Mouse (Mus musculus) neutrophil, adult 5-6 weeks (primary cell): ENCODE measurements around the gene Ak2. TPM values are rescaled to one million over a fixed set of nuclear protein-coding genes. Genes with fewer than 3 reads are reported as not detected.

ENCODE experiments used
- ATAC-seq: fragments of 151-379, 151-347 bp; 2 replicates; pipeline ENCODE4 v1.8.0; 2017; ENCODE audit warnings: mild to moderate bottlenecking, moderate TSS enrichment; ENCODE audit not compliant: insufficient number of reproducible peaks, poor library complexity, low FRiP score, severe bottlenecking; ENCODE audit errors: extremely low read depth
- total RNA-seq: library from RNA; stranded (forward); fragments of 200-1000 nt; gene quantifications from 2 replicates; pipeline ENCODE4 v1.2.3, GENCODE M21; 2017

Ak2 gene
- total RNA-seq, 1 experiment from 2014 or later, result 40.5 TPM

GRCm38 (mm10) chr4:128998401-128998800, 6.6 kb downstream of the Ak2 start:
- ATAC-seq, result no peak

GRCm38 (mm10) chr4:129000786-129001185, 9.0 kb downstream of the Ak2 start:
- no peak for ATAC-seq

GRCm38 (mm10) chr4:129003720-129004119, 12.0 kb downstream of the Ak2 start:
- 0 out of 2 replicates have a peak, but pooled peaks have one; percentile 31 for ATAC-seq

- no peak for ATAC-seq
Observed at GRCm38 (mm10) chr4:129008006-129008519, 16.3 kb downstream of the Ak2 start.

- no peak for ATAC-seq
Observed at GRCm38 (mm10) chr4:129008672-129009071, 16.9 kb downstream of the Ak2 start.

GRCm38 (mm10) chr4:129009521-129009920, 17.8 kb downstream of the Ak2 start:
- ATAC-seq, result no peak

- no peak for ATAC-seq
Observed at GRCm38 (mm10) chr4:129011604-129012121, 19.9 kb downstream of the Ak2 start.

- no peak for ATAC-seq
Observed at GRCm38 (mm10) chr4:129013151-129013864, 21.6 kb downstream of the Ak2 start.

- no peak for ATAC-seq
Observed at GRCm38 (mm10) chr4:129016329-129016728, 24.6 kb downstream of the Ak2 start.

GRCm38 (mm10) chr4:129017150-129017549, 25.4 kb downstream of the Ak2 start:
- no peak for ATAC-seq

GRCm38 (mm10) chr4:129018788-129019435, 27.2 kb downstream of the Ak2 start:
- no peak for ATAC-seq

- ATAC-seq, result peak; percentile 37; the same call in 1 of the 2 replicates
Observed at GRCm38 (mm10) chr4:129019788-129020187, 28.0 kb downstream of the Ak2 start.

- no peak for ATAC-seq
Observed at GRCm38 (mm10) chr4:129020454-129020853, 28.7 kb downstream of the Ak2 start.

GRCm38 (mm10) chr4:129021426-129021825, 29.7 kb downstream of the Ak2 start:
- no peak for ATAC-seq

GRCm38 (mm10) chr4:129021886-129022285, 30.1 kb downstream of the Ak2 start:
- ATAC-seq, result no peak

- no peak for ATAC-seq
Observed at GRCm38 (mm10) chr4:129023884-129024283, 32.1 kb downstream of the Ak2 start.

GRCm38 (mm10) chr4:129024775-129025174, 33.0 kb downstream of the Ak2 start:
- no peak for ATAC-seq

GRCm38 (mm10) chr4:129025707-129026106, 33.9 kb downstream of the Ak2 start:
- no peak for ATAC-seq

GRCm38 (mm10) chr4:129030746-129031145, 39.0 kb downstream of the Ak2 start:
- no peak for ATAC-seq

- ATAC-seq, result no peak
Observed at GRCm38 (mm10) chr4:129031408-129031965, 39.7 kb downstream of the Ak2 start.
